Mouse (Mus musculus) large intestine, adult 2 months (tissue): ENCODE measurements around the gene Atp1a4. TPM values are rescaled to one million over a fixed set of nuclear protein-coding genes. Genes with fewer than 3 reads are reported as not detected.
"Not testable (repeated sequence)": the region's sequence is repeated elsewhere in the genome, so short reads cannot be mapped to it uniquely, and the experiment has no call there.

Experiments used
- DNase-seq: peaks from one replicate; pipeline ENCODE4 v3.0.0-alpha.2; 2012; ENCODE audit warnings: low read depth, low spot score
- WGBS: fragments of 180-500 bp; shearing (Covaris S2); methylation state at CpG from one replicate; pipeline ENCODE4 v1.1.7; 2018; 5-methylcytosine and 5-hydroxymethylcytosine counted together
- polyA plus RNA-seq: library from polyadenylated mRNA; depleted of rRNA; stranded (reverse); fragments of >200 nt; gene quantifications from 2 replicates; pipeline ENCODE4 v1.2.3, GENCODE M21; 2012

Gene Atp1a4
- polyA plus RNA-seq, 1 experiment, result 0.05 TPM

DNA sequence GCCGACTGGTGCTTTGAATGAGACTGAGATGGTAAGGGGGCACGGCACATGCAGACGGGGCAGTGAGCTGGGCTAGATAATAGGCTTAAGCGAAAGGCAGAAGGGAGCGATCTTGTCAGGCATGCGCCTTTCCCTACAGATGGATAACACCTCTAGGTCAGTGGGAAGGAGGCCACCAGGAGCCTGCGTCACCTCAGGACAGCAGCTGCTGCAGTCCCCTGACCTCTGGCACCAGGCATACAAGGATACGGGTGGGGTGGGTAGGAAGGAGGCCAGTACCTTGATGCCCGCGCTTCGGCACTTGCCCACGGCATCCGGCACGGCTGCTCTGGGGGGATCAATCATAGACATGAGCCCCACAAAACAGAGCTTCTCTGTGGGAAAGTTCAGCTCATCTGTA, 26.0 kb upstream of the Atp1a4 start:
- no peak for DNase-seq
- 92% methylated on average over 14 of the region's 14 CpGs for WGBS

DNA sequence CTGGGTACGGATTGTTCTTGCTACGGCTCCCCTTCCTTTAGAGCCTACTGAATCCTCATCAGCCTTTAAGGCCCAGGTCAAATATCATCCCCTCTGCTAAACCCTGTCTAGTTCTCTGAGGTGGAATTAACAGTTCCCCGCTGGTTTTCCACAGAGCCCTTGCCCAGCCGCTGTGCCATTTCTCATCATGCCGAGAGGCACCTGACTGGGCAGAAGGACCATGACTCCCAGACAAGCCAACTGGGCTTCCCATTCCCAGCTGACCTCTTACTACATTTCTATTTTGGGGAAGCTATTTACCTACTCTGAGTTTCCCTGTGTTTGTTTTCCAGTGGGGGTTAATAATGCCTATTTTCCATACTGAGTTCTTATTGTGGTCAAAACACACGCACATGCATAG, 24.9 kb upstream of the Atp1a4 start:
- DNase-seq, result no peak
- 96% methylated on average over 6 of the region's 6 CpGs for WGBS

DNA sequence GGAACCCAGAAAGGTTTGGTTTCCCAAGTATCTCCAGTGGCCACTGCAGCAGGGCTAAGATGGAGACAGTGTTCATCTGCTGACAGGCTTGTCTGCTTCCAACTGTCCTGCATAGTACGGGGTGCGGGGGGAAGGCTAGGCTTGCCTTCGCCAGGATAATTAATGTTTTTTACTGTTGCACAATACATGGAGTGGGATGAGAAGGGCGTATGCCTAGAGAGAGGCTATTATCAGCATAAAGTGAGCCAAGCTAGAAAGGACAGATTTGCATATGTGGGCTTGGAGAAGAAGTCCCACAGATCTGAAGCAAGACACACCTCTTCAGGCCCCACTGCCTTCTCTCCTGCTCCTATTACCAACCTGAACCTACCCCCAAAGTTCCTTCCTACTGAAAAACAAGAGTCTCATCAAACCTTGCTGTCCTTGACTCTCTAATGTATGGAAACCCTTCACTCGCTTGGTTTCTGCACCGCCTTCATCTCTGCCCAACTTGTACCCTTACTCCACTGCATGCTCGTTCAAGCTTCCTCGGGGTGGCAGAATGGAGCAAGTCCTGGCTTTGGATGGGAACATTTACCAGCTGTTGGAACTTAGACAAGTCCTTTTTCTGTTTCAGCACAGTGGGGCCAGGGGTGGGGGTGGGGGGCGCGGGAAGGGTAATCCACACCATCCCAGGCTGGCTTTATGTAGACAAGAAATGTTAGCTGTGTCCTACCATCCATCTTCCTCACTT, 23.5 kb upstream of the Atp1a4 start:
- WGBS, result 53% methylated on average over 10 of the region's 10 CpGs
- no peak for DNase-seq

DNA sequence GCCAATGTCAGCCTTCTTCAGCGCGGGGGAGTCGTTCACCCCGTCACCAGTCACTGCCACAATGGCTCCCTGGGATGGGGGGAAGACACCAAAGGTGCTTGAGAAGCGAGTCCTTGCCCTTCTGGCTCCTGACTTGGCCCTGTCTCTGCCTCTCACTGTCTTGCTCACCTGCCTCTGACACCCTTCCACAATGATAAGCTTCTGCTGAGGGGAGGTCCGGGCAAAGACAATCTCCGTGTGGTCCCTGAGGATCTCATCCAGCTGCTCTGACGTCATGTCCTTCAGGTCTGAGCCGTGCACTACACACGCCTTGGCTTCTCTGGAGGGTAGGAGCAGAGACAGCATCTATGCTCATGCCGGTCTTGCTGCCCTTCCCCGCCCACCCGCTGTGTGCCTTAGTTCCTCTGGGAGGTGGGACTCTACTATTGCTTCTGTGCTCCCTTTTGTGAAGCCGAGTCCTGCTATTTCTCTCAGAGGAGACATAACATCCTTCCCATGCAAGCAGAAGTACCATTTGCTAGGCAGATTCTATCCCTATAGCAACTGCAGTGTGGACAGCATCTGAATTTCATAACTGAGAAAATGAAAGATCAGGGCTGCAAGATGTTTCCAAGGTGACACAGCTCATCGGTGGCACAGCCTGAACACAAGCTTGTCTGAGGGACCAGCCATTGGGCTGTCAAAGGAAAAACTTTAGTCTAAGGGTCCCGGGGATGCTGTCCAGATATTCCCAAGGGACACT, 21.7 kb upstream of the Atp1a4 start:
- DNase-seq, result no peak
- WGBS, result 71% methylated on average over 16 of the region's 16 CpGs

DNA sequence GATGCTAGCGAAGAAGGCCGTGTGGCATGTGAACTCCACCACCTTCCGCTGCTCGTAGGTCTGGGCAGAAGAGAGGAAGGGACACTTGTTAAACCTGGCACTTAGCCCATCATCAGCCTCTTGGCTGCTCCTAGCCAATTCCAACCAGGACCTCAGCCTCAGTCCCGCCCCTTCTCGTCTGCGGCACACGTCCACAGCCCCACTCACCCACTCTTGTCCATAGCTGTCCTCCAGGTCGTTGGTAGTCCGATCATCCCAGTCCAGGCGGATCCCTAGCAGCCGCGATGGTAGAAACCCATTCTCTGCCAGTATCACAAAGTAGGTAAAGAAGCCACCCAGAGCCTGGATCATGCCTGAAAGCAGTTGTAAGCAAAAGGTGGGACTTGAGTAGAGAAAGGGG, 20.1 kb upstream of the Atp1a4 start:
- 85% methylated on average over 13 of the region's 13 CpGs for WGBS
- DNase-seq, result no peak

DNA sequence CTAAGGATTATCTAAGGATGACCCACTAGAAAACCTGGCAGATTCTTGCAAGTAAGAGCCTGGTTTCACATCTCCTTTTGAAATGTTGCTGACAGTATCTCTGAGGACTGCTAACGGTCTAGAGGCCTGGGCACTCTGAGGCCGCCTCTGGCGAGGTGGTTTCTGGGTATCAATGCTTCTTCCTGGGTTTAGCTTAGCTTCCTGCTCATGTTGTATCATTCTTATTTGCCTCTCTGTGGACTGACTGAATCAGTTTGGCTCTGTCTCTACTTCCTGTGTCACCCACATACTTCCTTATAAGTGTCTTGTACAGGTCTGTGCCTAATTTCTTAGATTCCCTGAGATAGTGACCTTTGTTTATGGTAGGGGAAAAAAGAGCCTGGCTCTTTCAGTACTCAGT, 19.0 kb upstream of the Atp1a4 start:
- 55% methylated on average over 3 of the region's 3 CpGs for WGBS
- no peak for DNase-seq

DNA sequence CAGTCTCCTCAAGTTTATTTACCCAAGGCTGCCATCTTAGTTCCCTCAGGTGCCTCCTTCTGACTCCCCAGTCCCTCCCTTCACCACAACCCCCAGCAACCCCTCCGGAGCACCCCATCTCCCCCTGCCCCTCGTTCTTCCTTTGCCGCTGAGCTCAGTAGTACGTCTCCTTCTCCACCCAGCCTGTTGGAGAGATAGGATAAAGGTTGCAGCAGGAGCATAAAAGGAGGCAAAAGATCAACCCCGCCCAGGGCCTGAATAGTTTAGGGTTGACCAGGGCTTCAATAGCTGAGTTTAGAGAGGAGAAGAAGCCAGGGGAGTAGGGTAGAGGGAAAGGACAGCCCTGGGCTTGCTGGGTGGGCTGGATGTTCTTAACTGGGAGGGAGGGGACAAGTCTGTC, 16.3 kb upstream of the Atp1a4 start:
- no peak for DNase-seq
- 40% methylated on average over 5 of the region's 5 CpGs for WGBS

DNA sequence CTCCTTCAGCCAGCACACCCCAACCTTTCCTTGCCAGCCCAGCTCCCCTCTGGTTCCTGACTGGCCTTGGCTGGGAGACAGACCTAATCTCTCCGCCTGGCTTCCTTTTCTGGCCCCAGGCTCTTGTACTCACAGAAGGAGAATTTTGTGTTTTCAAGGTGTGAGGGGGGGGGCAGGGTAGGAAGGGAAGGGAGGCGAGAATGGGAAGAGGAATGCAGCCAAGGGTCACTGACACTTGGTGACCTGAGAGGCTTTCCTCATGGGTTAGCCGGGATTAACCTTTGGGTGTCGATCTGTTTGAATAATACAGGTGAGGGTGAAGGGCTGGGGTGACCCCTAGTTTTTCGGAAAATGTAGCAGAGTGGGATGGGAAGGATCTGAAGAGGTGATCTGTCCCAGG, 15.9 kb upstream of the Atp1a4 start:
- WGBS, result 58% methylated on average over 5 of the region's 5 CpGs
- DNase-seq, result no peak

DNA sequence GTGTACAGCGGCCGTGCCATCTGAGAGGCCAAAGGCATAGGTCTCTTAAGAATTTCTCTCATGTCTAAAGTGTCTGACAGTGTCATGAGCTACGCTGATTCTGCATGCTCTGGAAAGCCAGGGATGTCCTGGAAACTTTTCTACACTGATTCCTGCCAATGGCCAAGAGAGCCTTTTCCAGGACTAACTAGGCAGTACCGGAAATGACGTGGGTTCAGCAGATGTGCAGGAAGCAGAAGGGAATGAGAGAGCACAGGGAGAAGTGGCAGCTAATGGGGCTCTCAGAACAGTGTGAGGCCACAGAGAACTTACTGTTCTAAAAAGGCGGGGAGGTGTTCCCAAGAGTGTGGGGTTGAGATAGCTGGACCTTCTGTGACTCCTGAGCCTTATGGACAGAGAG, 15.2 kb upstream of the Atp1a4 start:
- 86% methylated on average over 6 of the region's 6 CpGs for WGBS

DNA sequence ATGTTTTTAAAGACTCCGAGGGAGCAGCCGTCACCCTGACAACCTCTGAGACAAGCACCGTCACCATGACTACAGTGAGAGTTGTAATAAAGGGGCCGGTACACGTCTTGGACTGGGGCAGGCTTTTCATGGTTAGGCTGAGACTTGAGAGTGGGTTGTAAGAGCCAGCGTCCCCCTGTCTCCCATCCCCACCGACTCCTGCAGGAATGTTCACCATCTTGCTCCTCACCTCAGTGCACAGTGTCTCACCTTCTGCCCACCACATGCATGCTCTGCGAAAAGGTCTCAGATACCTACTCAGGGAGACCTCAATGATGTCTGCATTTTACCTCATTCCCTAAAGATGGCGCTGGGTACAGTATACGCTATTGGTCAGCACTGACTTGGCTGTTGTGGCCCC, 13.6 kb upstream of the Atp1a4 start:
- 54% methylated on average over 10 of the region's 10 CpGs for WGBS
- DNase-seq, result no peak

More for the DNA sequence above, 15.2 kb upstream of the Atp1a4 start:
- DNase-seq, result no peak

DNA sequence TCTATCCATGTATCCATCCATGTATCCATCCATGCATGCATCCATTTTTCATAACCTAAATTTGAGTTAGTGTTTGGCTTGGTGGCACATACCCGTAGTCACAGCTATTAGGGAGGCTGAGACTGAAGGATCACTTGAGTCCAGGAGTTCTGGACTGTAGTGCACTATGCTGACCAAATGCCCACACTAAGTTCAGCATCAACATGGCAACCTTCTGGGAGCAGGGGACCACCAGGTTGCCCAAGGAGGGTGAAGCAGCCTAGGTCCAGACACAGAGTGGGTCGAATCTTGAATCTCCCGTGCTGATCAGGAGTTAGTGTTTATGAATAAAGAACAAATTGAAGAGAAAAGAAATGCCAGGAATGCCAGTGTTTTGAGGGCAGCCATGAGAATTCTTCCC, 13.0 kb upstream of the Atp1a4 start:
- WGBS, result 79% methylated on average over 3 of the region's 3 CpGs
- DNase-seq, result no peak

DNA sequence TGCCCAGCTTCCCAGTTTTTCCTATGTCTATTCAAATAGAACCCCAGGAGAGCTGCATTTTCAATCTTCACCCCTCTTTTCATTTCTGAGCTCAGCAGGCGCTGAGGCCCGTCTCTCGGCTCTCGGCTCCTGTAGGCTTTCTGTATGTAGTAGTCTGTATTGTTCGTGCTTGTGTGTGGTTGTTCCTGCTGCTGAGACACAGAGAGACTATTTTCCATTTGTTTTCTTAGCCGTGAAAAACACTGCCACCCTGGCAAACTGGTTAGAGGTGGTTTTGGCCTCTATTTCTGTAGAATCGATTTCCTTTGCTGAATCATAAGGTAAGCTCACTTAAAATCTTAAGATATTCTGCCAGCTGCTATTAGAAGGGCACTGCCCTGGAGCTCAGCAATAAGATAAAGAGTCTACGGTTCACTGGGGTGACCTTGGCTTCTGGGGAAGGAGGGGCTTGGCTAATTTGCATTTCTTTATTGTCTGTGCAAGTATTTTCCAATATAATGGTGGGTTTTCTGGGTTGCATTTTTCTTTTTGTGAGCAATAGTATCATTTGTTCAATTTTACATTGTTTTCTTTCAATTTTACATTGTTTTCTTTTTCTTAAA, 3.4 kb upstream of the Atp1a4 start, which contains the start of gene Igsf8:
Gene Igsf8, plus strand, starts transcription at position 165 of the 602 bp plus-strand sequence.
- WGBS, result 76% methylated on average over 8 of the region's 8 CpGs

DNA sequence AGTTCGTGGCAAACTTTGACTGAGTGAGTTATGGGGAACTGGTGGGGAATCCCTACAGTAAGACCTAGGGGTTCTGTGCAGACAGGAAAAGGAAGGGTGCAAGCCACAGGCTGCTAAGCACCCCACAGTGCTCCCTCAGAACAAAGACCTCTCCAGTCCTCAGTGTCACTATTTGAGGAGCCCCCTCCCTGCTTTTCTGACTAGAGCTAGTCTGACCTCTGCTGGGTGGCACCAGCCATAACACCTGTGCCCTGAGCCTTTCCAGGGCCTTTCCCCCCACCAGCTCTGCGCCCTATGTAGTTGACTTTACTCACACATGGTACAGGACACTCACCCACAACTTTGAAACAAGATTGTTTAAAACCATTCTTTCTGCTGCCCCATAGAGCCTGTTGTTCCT, 10.5 kb downstream of the Atp1a4 start:
- no peak for DNase-seq
- 48% methylated on average over 2 of the region's 2 CpGs for WGBS

More for the DNA sequence above, 3.4 kb upstream of the Atp1a4 start, which contains the start of gene Igsf8:
- no peak for DNase-seq

DNA sequence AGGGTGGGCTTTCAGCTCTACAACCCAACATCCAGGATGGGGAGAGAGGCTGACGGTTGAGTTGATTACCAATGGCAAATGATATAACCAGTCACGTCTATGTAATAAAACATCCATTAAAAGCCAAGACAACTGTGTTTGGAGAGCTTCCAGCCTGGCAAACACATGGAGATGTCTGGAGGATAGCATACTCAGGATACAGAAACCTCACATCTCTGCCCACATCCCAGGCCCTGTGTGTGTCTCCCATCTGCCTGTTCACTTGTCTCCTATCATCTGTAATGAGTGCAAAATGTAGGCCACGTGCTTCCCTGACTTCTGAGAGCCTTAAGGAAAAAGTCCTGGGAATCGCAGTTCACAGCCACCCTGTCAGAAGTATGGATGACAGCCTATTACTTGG, 11.0 kb downstream of the Atp1a4 start:
- no peak for DNase-seq
- 46% methylated on average over 4 of the region's 4 CpGs for WGBS

DNA sequence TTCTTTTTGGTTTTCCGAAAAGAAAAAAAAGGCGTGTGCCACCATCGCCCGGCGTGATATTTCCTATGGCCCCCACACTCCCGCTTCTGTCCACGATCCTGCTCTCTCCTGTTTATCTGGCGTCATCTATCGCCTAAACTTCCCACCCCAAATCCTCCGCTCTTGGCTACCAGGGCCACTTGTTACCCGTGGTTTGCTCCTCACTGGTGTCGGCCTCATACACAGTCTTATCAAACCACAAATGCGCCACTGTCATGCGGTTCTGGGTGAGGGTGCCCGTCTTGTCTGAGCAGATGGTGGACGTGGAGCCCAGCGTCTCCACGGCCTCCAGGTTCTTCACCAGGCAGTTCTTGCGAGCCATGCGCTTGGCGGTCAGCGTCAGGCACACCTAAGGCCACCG, 13.6 kb downstream of the Atp1a4 start:
- not testable (repeated sequence) for DNase-seq
- 45% methylated on average over 23 of the region's 23 CpGs for WGBS

DNA sequence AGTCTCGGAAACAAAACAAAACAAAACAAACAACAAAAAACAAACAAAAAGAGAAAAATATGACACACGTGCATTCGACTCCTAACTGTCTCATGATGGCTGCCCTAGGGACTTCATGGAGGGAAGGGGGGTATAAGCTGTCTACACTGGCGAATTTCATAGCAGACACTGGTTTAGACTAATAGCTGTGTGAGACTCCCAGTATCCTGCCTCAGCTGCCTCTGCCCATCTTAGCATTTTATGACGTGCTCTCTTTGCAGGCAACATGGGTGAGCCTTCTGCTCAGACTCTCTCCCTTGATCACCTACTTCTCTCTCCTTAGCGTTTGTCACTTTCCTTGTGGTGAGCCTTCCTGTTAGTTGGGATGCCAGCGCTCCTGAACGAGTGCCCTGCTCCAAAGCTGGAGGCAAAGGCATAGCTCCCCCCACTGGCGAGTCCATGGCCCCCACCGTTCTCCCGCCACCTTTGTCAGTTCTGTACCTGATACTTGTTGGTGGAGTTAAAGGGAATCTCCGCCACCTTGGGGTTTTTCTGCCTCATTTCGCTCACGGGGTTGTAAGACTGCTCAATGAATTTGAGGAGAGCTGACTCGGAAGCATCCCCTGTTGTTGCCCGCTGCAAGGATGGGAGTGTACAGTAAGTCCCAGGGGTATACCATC, 14.5 kb downstream of the Atp1a4 start:
- 31% methylated on average over 16 of the region's 16 CpGs for WGBS
- DNase-seq, result no peak

DNA sequence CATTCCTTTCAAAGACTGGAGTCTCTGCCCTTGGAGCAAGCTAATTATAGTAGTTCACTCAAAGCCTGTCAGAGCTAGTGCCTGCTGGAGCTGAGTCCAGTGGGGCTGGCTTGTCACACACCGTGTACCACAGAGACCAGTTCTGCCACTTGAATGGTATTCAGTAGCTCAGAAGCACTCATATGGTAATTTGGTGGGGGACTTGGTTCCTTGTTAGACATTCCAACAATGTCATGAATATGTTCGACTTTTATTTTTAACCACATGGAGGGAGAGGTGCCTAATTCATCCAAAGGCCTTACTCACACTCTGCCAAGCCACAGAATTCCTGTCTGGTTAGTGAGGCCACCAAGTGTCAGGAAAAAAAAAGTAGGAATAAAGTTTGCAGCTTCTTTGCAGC, 15.8 kb downstream of the Atp1a4 start:
- 39% methylated on average over 2 of the region's 2 CpGs for WGBS
- no peak for DNase-seq

DNA sequence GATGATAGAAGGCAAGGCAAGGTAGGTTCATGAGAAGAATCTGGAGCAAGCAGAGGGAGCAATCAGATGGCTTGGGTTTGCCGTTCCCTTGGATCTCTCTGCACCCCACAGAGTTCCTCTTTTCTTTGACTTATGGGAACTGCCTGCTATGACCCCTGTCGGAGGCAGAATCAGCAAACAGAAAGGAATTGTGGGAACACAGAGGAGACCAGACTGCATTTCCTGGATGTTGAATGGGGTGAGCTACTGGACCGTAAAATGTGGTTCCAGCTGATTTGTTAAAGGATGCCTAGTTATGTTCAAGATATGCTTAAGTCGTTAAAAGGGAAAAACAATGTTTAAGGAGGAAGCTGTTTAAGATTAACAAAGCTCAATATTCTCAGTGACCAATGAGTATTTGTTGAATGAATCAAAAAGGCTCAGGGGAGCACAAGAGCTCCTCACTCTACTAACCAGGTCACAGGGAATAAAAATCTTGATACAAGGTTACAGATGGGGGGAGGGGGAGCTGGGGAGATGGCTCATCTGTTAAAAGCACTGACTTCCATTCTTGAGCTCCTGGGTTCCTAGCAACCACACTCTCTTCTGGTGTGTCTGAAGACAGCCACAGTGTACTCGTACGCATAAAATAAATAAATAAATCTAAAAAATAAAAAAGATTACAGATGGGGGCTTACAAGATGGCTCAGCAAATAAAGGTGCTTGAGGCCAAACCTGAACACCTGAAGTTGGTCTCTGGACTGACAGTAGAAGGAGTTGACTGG, 17.1 kb downstream of the Atp1a4 start:
- 52% methylated on average over 6 of the region's 6 CpGs for WGBS
- no peak for DNase-seq

DNA sequence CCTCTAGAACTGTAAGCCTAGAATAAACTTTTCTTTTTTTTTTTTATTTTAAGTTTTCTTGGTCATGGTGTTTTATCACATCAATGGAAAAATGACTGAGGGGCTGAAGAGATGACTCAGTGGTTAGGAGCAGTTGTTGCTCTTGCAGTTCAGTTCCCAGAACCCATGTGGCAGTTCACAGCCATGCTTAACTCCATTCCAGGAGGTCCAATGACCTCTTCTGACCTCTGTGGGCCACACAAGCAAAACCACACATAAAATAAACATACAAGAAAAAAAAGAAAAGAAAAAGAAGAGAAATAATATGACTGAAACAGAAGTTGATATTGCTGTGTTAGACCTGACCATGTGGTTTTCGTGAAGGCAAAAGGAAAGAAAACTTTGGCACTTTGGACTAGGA, 29.0 kb downstream of the Atp1a4 start:
- WGBS, result 82% methylated on average over 1 of the region's 1 CpGs
- DNase-seq, result no peak

DNA sequence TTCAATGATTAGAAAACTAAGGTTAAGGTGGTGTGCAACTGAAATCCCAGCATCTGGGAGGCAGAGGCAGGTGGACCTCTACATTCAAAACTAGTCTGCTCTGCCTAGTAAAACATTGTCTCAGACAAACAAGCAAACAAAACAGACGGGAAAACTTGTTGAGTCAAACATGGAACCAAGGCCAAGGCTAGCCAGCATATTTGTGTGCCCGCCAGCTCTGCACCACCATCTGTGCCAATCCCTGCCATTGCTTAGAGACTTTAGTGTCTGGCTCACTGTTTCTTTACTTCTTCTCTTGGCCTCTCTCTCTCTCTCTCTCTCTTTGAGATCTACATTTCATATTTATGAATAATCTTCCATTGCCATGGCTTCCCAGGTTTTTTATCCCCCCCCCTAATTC, 30.0 kb downstream of the Atp1a4 start:
- WGBS, result 61% methylated on average over 2 of the region's 2 CpGs
- no peak for DNase-seq
